Mouse (Mus musculus) limb, embryonic 14.5 days (tissue): Measurements from ENCODE around the gene Cenpf. TPM values are rescaled to one million over a fixed set of nuclear protein-coding genes. Genes with fewer than 3 reads are reported as not detected.

Experiments
- ATAC-seq: fragments of 200-750 bp; cut with Nextera tagmentation; 2 replicates; pipeline ENCODE4 v1.8.0; 2017; ENCODE audit warnings: low read depth, moderate number of reproducible peaks, moderate TSS enrichment; ENCODE audit not compliant: low FRiP score
- DNase-seq: peaks from one replicate; pipeline ENCODE4 v3.0.0-alpha.2; 2015; ENCODE audit warnings: low spot score
- H3K27ac ChIP-seq: fragments of 300-500 bp; sonication (generic); replicated peaks from 2 replicates; pipeline ENCODE4 v1.5.1; 2014; ENCODE audit warnings: low read depth, mild to moderate bottlenecking, low read length, moderate library complexity, mixed read lengths
- H3K27me3 ChIP-seq: fragments of 300-500 bp; sonication (generic); 2 replicates; pipeline ENCODE4 v1.6.1; 2014; ENCODE audit warnings: low read length, mixed read lengths; ENCODE audit not compliant: control insufficient read depth, insufficient read depth
- H3K36me3 ChIP-seq: fragments of 300-500 bp; sonication (generic); 2 replicates; pipeline ENCODE4 v1.6.1; 2014; ENCODE audit warnings: mild to moderate bottlenecking, low read length, moderate library complexity, mixed read lengths; ENCODE audit not compliant: control insufficient read depth, insufficient read depth
- H3K4me1 ChIP-seq: fragments of 300-500 bp; sonication (generic); 2 replicates; pipeline ENCODE4 v1.6.1; 2014; ENCODE audit warnings: antibody characterized with exemption, low read length, mixed read lengths; ENCODE audit not compliant: control insufficient read depth, insufficient read depth
- H3K4me2 ChIP-seq: fragments of 300-500 bp; sonication (generic); replicated peaks from 2 replicates; pipeline ENCODE4 v1.6.1; 2014; ENCODE audit warnings: low read depth, mild to moderate bottlenecking, low read length, moderate library complexity; ENCODE audit not compliant: severe bottlenecking
- H3K4me3 ChIP-seq: fragments of 300-500 bp; sonication (generic); replicated peaks from 2 replicates; pipeline ENCODE4 v1.5.1; 2014; ENCODE audit warnings: low read length
- H3K9ac ChIP-seq: fragments of 300-500 bp; sonication (generic); 2 replicates; pipeline ENCODE4 v1.6.1; 2014; ENCODE audit warnings: mild to moderate bottlenecking, low read depth, low read length, moderate library complexity; ENCODE audit not compliant: severe bottlenecking
- H3K9me3 ChIP-seq: fragments of 300-500 bp; sonication (generic); 2 replicates; pipeline ENCODE4 v1.6.1; 2016; ENCODE audit warnings: low read length; ENCODE audit not compliant: control insufficient read depth
- POLR2A ChIP-seq: fragments of 200-500 bp; IDR thresholded peaks from 2 replicates; pipeline ENCODE4 v1.8.0; 2012; ENCODE audit warnings: inconsistent platforms, mild to moderate bottlenecking, moderate library complexity, borderline replicate concordance; ENCODE audit not compliant: insufficient read depth, insufficient read length; ENCODE audit errors: extremely low read depth
- WGBS: fragments of 180-500 bp; shearing (Covaris S2); extraction: QIAGEN DNeasy Blood & Tissue Kit; methylation state at CpG from one replicate; pipeline ENCODE4 v1.1.7; 2014; 5-methylcytosine and 5-hydroxymethylcytosine counted together
- polyA plus RNA-seq, 2 experiments: library from polyadenylated mRNA; depleted of rRNA in 1 of 2; stranded (reverse) in 1 of 2; unstranded in 1 of 2; fragments of >200 nt; fragmentation: Nextera tagmentation in 1 of 2; extraction: Ambion mirVana in 1 of 2; gene quantifications; 2 replicates each; pipeline versions ENCODE4 v1.2.1 to v1.2.3; 2012 to 2014

The Cenpf gene
- polyA plus RNA-seq, 2 experiments: 16.1 to 58.8 TPM

DNA sequence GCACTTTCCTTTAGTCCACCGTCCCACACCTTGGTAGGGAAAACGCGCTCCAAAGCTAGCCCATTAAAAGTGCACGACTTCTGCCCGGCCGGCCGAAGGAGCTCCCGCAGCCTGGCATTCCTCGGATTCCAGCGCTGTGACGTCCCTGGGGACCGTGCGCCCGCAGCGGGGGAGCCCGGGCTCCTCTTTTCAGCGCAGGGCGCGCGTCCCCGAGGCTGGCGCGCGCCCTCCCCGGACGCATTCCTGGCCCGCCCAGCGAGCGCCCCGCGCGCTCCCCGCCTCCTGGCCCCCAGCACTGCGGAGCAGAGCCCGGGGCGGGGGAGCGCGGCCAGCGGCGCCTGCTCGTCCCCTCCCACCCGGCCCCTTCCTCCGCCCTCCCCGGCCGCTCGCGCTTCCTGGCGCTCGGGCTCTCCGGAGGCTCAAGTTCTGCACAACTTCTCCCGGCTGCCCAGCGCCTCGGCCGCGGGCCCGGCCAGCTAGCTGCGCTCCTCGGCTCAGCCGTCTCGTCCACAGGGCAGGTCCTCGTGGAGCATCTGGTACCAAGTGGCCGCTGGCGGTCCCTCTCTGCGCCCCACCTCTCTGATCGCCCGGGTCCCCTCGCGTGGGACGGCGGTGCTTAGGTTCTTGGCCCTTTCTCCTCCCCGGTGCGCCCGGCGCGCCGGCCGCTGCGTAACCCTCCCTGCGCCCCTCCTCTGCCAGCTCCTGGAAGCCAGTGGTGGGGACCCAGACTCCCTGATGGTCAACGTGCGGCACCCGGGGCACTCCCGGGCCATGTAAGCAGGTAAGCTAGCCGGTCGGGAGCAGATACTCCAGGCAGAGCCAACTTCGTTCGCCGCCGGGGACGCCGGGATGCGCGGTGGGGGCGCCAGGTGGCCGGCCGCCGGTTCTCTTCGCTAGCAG is 40.2 kb upstream of the Cenpf start, which contains the start of gene Ptpn14:
Gene Ptpn14 (plus strand): TSS at position 385 of the 900 bp plus-strand sequence.
- Histone ChIP-seq H3K9ac (peak within 1 kb of the TSS; percentile 90), H3K27ac (peak within 1 kb of the TSS; percentile 98), H3K36me3 (no peaks in the 10 kb centered on the region), H3K9me3 (no peaks in the 10 kb centered on the region), H3K4me3 (peak within 1 kb of the TSS; percentile 89), H3K4me2 (peak within 1 kb of the TSS; percentile 88), H3K27me3 (no peaks in the 10 kb centered on the region), H3K4me1 (peaks cover 47% of the 10 kb centered on the region)
- ATAC-seq (peak; percentile 91), DNase-seq (peak; percentile 92)
- WGBS: 1% methylated on average over 58 of the region's 98 CpGs
- TF ChIP-seq POLR2A: peak; percentile 58; the same call in 1 of the 2 replicates

DNA sequence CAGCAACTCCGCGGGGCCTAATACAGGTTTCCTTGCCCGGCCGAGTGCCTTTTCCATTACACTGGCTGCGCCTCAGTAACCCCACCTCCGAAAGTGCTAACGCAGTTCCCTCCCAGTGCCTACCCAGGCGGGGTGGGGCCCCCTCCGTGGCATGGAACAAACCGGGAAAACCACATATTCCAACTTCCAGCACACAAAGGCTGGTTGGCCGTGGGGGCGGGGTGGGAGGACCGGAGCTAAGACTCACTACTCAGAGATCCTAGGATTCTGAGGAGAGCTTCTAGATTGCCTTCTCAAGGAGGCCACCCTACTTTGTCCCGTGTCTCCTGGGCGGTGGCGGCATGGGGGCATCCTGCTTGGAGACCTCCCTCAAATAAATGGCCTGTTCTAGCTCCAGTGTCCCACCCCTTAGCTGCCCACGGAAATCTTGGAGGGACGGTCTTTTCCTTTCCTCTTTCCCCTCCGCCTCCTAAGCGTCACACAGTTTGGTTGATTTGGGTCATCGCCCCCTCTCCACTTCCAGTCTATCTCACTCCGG is 39.5 kb upstream of the Cenpf start:
- WGBS: under 1% methylated on average over 22 of the region's 22 CpGs
- Histone ChIP-seq H3K27ac (peak overlapping the region; percentile 98), H3K4me1 (peaks cover 42% of the 10 kb centered on the region), H3K9ac (peak overlapping the region; percentile 90), H3K36me3 (no peaks in the 10 kb centered on the region), H3K27me3 (no peaks in the 10 kb centered on the region), H3K4me3 (peak overlapping the region; percentile 89), H3K9me3 (no peaks in the 10 kb centered on the region), H3K4me2 (peak overlapping the region; percentile 88)
- DNase-seq: peak; percentile 85
- ATAC-seq: peak; percentile 73
- TF ChIP-seq POLR2A: peak; percentile 73; the same call in 1 of the 2 replicates

GRCm38 (mm10) chr1:189726121-189726520 is 38.2 kb upstream of the Cenpf start:
- Histone ChIP-seq H3K4me2 (no peak overlapping the region), H3K9me3 (no peaks in the 10 kb centered on the region), H3K4me3 (no peak overlapping the region)

GRCm38 (mm10) chr1:189718600-189718999 is 30.7 kb upstream of the Cenpf start:
- no peak for ATAC-seq
- no peak for TF ChIP-seq POLR2A
- Histone ChIP-seq H3K9ac (no peak overlapping the region), H3K27ac (no peak overlapping the region), H3K4me2 (no peak overlapping the region), H3K9me3 (peaks cover 3% of the 10 kb centered on the region; the same call in 1 of the 2 replicates), H3K4me1 (0 out of 2 replicates have a peak, but pooled peaks cover 3% of the 10 kb centered on the region), H3K27me3 (no peaks in the 10 kb centered on the region), H3K4me3 (no peak overlapping the region), H3K36me3 (no peaks in the 10 kb centered on the region)
- WGBS: 72% methylated on average over 5 of the region's 5 CpGs
- no peak for DNase-seq

More at GRCm38 (mm10) chr1:189726121-189726520, 38.2 kb upstream of the Cenpf start:
- peaks cover 30% of the 10 kb centered on the region for H3K4me1 ChIP-seq
- DNase-seq (no peak), ATAC-seq (no peak)
- no peak for TF ChIP-seq POLR2A
- no peak overlapping the region for H3K9ac ChIP-seq
- WGBS: 80% methylated on average over 4 of the region's 4 CpGs
- H3K27me3 ChIP-seq: no peaks in the 10 kb centered on the region
- no peaks in the 10 kb centered on the region for H3K36me3 ChIP-seq
- H3K27ac ChIP-seq: no peak overlapping the region

- peaks cover 3% of the 10 kb centered on the region; the same call in 1 of the 2 replicates for H3K9me3 ChIP-seq
- H3K4me3 ChIP-seq: no peak overlapping the region
- DNase-seq: no peak
- WGBS: 87% methylated on average over 11 of the region's 11 CpGs
- TF ChIP-seq POLR2A: no peak
- H3K4me1 ChIP-seq: 0 out of 2 replicates have a peak, but pooled peaks cover 3% of the 10 kb centered on the region
- no peak overlapping the region for H3K27ac ChIP-seq
- ATAC-seq: no peak
- no peak overlapping the region for H3K4me2 ChIP-seq
- H3K27me3 ChIP-seq: no peaks in the 10 kb centered on the region
- H3K9ac ChIP-seq: no peak overlapping the region
- H3K36me3 ChIP-seq: no peaks in the 10 kb centered on the region
These were observed 29.7 kb upstream of the Cenpf start for GRCm38 (mm10) chr1:189717546-189717945.
